Mouse (Mus musculus) neural tube, embryonic 15.5 days (tissue): ENCODE results near the gene Gtf2h3. TPM values are rescaled to one million over a fixed set of nuclear protein-coding genes. Genes with fewer than 3 reads are reported as not detected.
"Not testable (repeated sequence)": the region's sequence is repeated elsewhere in the genome, so short reads cannot be mapped to it uniquely, and the experiment has no call there.

Experiments
- ATAC-seq: fragments of 200-750 bp; cut with Nextera tagmentation; 2 replicates; pipeline ENCODE4 v1.8.0; 2017; ENCODE audit warnings: mild to moderate bottlenecking, moderate TSS enrichment, moderate library complexity; ENCODE audit not compliant: low FRiP score
- H3K27ac ChIP-seq: fragments of 300-500 bp; sonication (generic); replicated peaks from 2 replicates; pipeline ENCODE4 v1.5.1; 2015; ENCODE audit warnings: mild to moderate bottlenecking, inconsistent platforms
- H3K27me3 ChIP-seq: fragments of 300-500 bp; sonication (generic); replicated peaks from 2 replicates; pipeline ENCODE4 v1.6.1; 2015; ENCODE audit warnings: inconsistent platforms
- H3K36me3 ChIP-seq: fragments of 300-500 bp; sonication (generic); 2 replicates; pipeline ENCODE4 v1.6.1; 2015; ENCODE audit warnings: inconsistent platforms
- H3K4me1 ChIP-seq: fragments of 300-500 bp; sonication (generic); 2 replicates; pipeline ENCODE4 v1.6.1; 2015; ENCODE audit warnings: inconsistent platforms
- H3K4me2 ChIP-seq: fragments of 300-500 bp; sonication (generic); 2 replicates; pipeline ENCODE4 v1.6.1; 2015; ENCODE audit warnings: inconsistent platforms, mild to moderate bottlenecking, moderate library complexity
- H3K4me3 ChIP-seq: fragments of 300-500 bp; sonication (generic); replicated peaks from 2 replicates; pipeline ENCODE4 v1.5.1; 2015; ENCODE audit warnings: mild to moderate bottlenecking, inconsistent platforms
- H3K9ac ChIP-seq: fragments of 300-500 bp; sonication (generic); replicated peaks from 2 replicates; pipeline ENCODE4 v1.6.1; 2015; ENCODE audit warnings: mild to moderate bottlenecking, inconsistent platforms
- H3K9me3 ChIP-seq: fragments of 300-500 bp; sonication (generic); replicated peaks from 2 replicates; pipeline ENCODE4 v1.6.1; 2016; ENCODE audit warnings: inconsistent platforms
- WGBS: fragments of 180-500 bp; shearing (Covaris S2); methylation state at CpG from one replicate; pipeline ENCODE4 v1.1.7; 2015; ENCODE audit warnings: mixed read lengths; 5-methylcytosine and 5-hydroxymethylcytosine counted together
- polyA plus RNA-seq: library from polyadenylated mRNA; unstranded; fragments of >200 nt; fragmentation: Nextera tagmentation; extraction: Ambion mirVana; gene quantifications from 2 replicates; pipeline ENCODE4 v1.2.1, GENCODE M21; 2015

Gene Gtf2h3
- polyA plus RNA-seq, 1 experiment from 2014 or later: 39.5 TPM

DNA sequence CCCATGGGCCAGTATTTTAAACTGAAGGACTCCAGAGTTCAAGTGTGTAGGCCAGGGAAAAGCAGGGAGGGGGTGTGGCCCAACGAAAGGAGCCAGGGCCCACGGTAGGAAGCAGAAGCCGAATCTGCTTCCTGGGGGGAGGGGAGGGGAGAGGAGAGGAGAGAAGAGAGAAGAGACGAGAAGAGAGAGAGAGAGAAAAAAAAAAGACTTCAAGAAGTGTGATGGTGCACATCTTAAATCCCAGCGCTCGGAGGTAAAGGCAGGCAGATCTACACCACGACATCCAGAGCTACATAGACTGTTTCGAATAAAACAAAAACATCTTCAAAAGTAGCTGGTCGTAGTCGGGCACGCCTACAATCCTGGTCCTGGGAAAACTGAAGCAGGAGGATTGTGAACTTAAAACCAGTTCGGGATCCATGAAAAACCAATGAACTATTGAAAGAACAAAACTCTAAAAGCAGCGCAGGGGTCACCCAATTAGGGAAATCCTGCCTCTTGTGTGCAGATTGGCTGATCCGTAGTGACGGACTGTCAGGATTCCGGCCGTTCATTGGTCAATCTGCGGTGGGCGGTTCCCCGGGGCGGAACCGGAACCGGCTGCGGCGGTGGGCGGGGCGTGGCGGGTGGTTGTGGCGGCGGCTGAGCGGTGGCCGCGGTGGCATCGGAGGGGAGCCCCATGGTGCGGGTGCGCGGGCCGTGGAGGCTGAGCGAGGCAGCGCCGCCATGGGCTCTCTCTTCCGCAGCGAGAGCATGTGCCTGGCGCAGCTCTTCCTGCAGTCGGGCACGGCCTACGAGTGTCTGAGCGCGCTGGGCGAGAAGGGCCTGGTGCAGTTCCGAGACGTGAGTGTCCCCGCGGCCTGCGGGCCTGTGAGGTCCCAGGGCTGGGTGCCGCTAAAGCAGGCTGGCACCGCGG lies 49.8 kb downstream of the Gtf2h3 start, which contains the start of gene Atp6v0a2:
Gene Atp6v0a2, plus strand, starts transcription at position 129 of the 916 bp plus-strand sequence.
- Histone ChIP-seq H3K27me3 (no peaks in the 10 kb centered on the region), H3K36me3 (peaks cover 5% of the 10 kb centered on the region; the same call in 1 of the 2 replicates), H3K4me1 (peaks cover 23% of the 10 kb centered on the region), H3K4me3 (peak within 1 kb of the TSS; percentile 93), H3K9me3 (no peaks in the 10 kb centered on the region), H3K4me2 (peak within 1 kb of the TSS; percentile 79), H3K9ac (peak within 1 kb of the TSS; percentile 97), H3K27ac (peak within 1 kb of the TSS; percentile 79)
- under 1% methylated on average over 57 of the region's 58 CpGs for WGBS
- ATAC-seq: peak; percentile 97

DNA sequence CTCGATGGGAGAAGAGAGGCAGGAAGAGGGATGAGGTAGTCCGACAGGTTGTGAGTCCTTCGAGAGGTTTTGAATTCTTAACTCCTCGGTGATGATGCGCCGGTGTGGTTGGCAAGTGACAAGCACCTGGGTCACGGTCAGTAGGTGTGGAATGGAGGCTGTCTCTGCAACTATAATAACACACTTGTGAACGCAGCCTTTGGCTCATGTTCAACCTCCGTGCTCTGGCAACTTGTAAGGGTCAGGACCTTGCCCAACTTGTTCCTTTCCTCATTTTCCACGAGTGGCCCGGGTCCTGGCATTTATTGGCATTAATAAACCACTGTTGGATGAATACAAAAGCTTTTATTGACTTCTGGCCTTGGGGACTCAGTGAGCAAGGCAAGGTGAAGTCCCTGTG lies 50.7 kb downstream of the Gtf2h3 start:
- H3K36me3 ChIP-seq: peaks cover 14% of the 10 kb centered on the region
- no peak for ATAC-seq
- H3K27ac ChIP-seq: peak overlapping the region; percentile 79; the same call in 1 of the 2 replicates
- peaks cover 23% of the 10 kb centered on the region for H3K4me1 ChIP-seq
- peak overlapping the region; percentile 79 for H3K4me2 ChIP-seq
- H3K9ac ChIP-seq: peak overlapping the region; percentile 97
- H3K4me3 ChIP-seq: peak overlapping the region; percentile 93
- 23% methylated on average over 11 of the region's 11 CpGs for WGBS
- H3K27me3 ChIP-seq: no peaks in the 10 kb centered on the region
- H3K9me3 ChIP-seq: no peaks in the 10 kb centered on the region

GRCm38 (mm10) chr5:124631685-124632084 lies 52.7 kb downstream of the Gtf2h3 start:
- 95% methylated on average over 11 of the region's 11 CpGs for WGBS
- H3K4me1 ChIP-seq: peaks cover 23% of the 10 kb centered on the region
- H3K27me3 ChIP-seq: no peaks in the 10 kb centered on the region
- no peak for ATAC-seq
- no peak overlapping the region for H3K4me2 ChIP-seq
- no peak overlapping the region for H3K4me3 ChIP-seq
- H3K9me3 ChIP-seq: no peaks in the 10 kb centered on the region
- H3K36me3 ChIP-seq: peaks cover 32% of the 10 kb centered on the region
- no peak overlapping the region for H3K27ac ChIP-seq
- no peak overlapping the region for H3K9ac ChIP-seq

DNA sequence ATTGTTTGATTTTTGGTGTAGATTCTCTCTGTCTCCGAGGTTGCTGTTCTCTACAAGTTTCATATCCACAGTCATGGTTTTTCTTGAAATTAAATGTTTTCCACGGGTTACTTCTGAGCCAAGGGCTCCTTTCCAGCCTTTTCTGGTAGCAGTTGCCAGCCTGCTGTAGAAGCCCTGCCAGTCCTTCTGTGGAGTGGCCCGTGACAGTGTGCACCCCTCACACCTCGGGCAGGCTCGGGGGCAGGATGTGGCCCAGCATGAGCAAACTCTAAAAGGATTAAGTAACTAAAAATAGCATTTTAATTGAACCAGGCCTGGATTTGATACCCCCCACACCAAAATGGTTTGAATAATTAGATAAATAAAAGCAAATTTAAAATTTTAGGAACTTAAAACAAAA lies 53.5 kb downstream of the Gtf2h3 start:
- no peak overlapping the region for H3K27ac ChIP-seq
- no peaks in the 10 kb centered on the region for H3K27me3 ChIP-seq
- no peak overlapping the region for H3K4me3 ChIP-seq
- H3K9ac ChIP-seq: no peak overlapping the region
- H3K9me3 ChIP-seq: no peaks in the 10 kb centered on the region
- peaks cover 23% of the 10 kb centered on the region for H3K4me1 ChIP-seq
- H3K36me3 ChIP-seq: peaks cover 40% of the 10 kb centered on the region
- no peak overlapping the region for H3K4me2 ChIP-seq
- WGBS: 87% methylated on average over 5 of the region's 5 CpGs
- ATAC-seq: no peak

- ATAC-seq: no peak
- no peak overlapping the region for H3K4me3 ChIP-seq
- WGBS: 89% methylated on average over 2 of the region's 2 CpGs
- H3K36me3 ChIP-seq: peaks cover 48% of the 10 kb centered on the region
- peaks cover 15% of the 10 kb centered on the region for H3K4me1 ChIP-seq
- no peak overlapping the region for H3K9ac ChIP-seq
- no peaks in the 10 kb centered on the region for H3K9me3 ChIP-seq
- no peaks in the 10 kb centered on the region for H3K27me3 ChIP-seq
- no peak overlapping the region for H3K27ac ChIP-seq
- no peak overlapping the region for H3K4me2 ChIP-seq
These were observed 54.5 kb downstream of the Gtf2h3 start for GRCm38 (mm10) chr5:124633425-124633824.

DNA sequence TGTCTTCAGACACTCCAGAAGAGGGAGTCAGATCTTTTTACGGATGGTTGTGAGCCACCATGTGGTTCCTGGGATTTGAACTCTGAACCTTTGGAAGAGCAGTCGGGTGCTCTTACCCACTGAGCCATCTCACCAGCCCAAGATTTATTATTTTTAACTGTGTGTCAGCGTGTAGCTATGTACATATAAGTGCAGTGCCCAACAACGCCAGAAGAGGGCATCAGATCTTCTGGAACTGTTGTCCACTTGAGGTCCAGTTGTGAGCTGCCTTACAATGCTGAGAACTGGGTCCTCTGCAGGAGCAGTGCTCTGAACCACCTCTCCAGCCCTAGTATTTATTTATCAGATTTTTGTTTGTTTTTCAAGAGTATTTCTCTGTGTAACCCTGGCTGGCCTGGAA lies 56.1 kb downstream of the Gtf2h3 start:
- not testable (repeated sequence) for H3K9me3 ChIP-seq, H3K4me2 ChIP-seq, H3K27me3 ChIP-seq, H3K4me1 ChIP-seq, H3K27ac ChIP-seq, H3K4me3 ChIP-seq, H3K9ac ChIP-seq, ATAC-seq
- WGBS: 85% methylated on average over 4 of the region's 4 CpGs
- H3K36me3 ChIP-seq: peaks cover 64% of the 10 kb centered on the region

- no peaks in the 10 kb centered on the region for H3K4me1 ChIP-seq
- no peak overlapping the region for H3K4me2 ChIP-seq
- peaks cover 75% of the 10 kb centered on the region for H3K36me3 ChIP-seq
- no peak overlapping the region for H3K27ac ChIP-seq
- no peak for ATAC-seq
- WGBS: 97% methylated on average over 3 of the region's 3 CpGs
- H3K9ac ChIP-seq: no peak overlapping the region
- H3K4me3 ChIP-seq: no peak overlapping the region
- no peaks in the 10 kb centered on the region for H3K27me3 ChIP-seq
- no peaks in the 10 kb centered on the region for H3K9me3 ChIP-seq
These were observed 57.2 kb downstream of the Gtf2h3 start for GRCm38 (mm10) chr5:124636139-124636538.

GRCm38 (mm10) chr5:124636694-124637093 lies 57.8 kb downstream of the Gtf2h3 start:
- WGBS: 95% methylated on average over 4 of the region's 4 CpGs
- no peak for ATAC-seq
- no peaks in the 10 kb centered on the region for H3K9me3 ChIP-seq
- H3K27ac ChIP-seq: no peak overlapping the region
- H3K9ac ChIP-seq: no peak overlapping the region
- H3K4me2 ChIP-seq: no peak overlapping the region
- no peaks in the 10 kb centered on the region for H3K27me3 ChIP-seq
- H3K36me3 ChIP-seq: peaks cover 81% of the 10 kb centered on the region
- no peaks in the 10 kb centered on the region for H3K4me1 ChIP-seq
- no peak overlapping the region for H3K4me3 ChIP-seq

GRCm38 (mm10) chr5:124637300-124637699 lies 58.4 kb downstream of the Gtf2h3 start:
- no peak overlapping the region for H3K4me3 ChIP-seq
- H3K4me2 ChIP-seq: no peak overlapping the region
- no peak overlapping the region for H3K9ac ChIP-seq
- no peaks in the 10 kb centered on the region for H3K9me3 ChIP-seq
- H3K4me1 ChIP-seq: no peaks in the 10 kb centered on the region
- H3K27me3 ChIP-seq: no peaks in the 10 kb centered on the region
- peaks cover 87% of the 10 kb centered on the region for H3K36me3 ChIP-seq
- 77% methylated on average over 11 of the region's 11 CpGs for WGBS
- H3K27ac ChIP-seq: no peak overlapping the region
- ATAC-seq: no peak

DNA sequence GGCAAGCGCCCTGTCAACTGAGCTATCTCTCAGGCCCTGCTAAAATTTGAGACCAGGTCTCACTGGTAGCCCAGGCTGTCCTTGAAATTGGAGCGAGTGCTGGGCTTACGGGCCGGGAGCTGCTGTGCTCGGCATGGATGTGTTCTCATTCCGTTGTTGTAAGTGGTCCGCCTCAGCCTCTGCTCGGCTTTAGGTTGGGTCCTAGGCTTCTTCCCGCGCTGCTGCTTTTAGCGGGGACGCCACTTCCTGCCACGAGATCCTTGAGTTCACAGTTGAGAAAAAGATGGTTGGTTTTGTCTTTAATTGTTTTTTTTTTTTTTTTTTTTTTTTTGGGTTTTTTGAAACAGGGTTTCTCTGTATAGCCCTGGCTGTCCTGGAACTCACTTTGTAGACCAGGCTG lies 58.9 kb downstream of the Gtf2h3 start:
- Histone ChIP-seq H3K36me3 (peaks cover 92% of the 10 kb centered on the region), H3K9ac (no peak overlapping the region), H3K27ac (no peak overlapping the region), H3K4me3 (no peak overlapping the region), H3K4me1 (no peaks in the 10 kb centered on the region), H3K27me3 (no peaks in the 10 kb centered on the region), H3K9me3 (no peaks in the 10 kb centered on the region), H3K4me2 (no peak overlapping the region)
- 98% methylated on average over 13 of the region's 13 CpGs for WGBS
- ATAC-seq: no peak
